In the genomic region with DNA sequence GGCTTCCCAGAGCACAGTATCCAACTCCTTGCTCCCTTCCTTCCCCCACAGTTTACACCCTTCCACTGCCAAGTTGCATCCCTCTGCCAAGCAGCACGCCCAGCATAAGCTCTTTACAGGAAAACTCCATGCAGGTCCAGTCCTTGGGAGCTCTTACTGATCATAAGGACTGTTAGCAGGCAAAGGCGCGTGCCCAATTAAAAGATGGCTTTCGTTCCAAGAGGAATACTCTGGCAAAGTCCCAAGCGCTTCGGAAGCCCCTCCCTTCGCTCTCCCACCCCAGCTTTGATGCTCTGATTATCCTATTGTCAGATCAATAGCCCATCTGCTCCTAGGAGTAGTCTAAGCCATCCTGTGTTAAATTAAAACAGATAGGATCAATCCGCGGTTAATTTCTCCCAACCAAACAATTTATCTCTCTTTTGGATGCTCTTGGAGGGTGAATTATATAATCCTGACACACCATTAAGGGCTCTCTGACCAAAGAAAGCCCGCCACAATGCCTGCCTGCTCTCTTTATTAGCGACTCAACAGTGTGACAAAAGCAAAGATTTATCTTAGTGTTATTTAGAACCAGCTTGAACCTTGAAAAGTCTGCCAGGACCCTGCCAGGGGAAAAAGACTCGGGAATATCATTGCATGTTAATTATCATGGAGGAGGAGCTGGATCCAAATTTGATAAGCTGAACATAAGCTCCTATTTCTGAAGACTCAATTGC, we compare ENCODE assay signal across 9 mouse cellular contexts.
DNase-seq lines count a peak whose midpoint lies in the region; ATAC-seq and TF ChIP-seq lines count a peak whose summit lies in the region.
"Had no signal": no experiment of that assay in that cellular context is flagged by ENCODE, and none has a peak within 500 bp of the region (broad histone marks: within the 10 kb centered on the region; RNA-seq: fewer than 3 reads in every experiment).

No protein-coding gene starts in this region.

- no peaks in the 10 kb centered on the region for H3K36me3 ChIP-seq in midbrain, embryonic 15.5 days (replicated peaks)
- H3K36me3 ChIP-seq in liver, postnatal 0 days (replicated peaks; ENCODE audit: insufficient read depth, low read length), result no peaks in the 10 kb centered on the region
- H3K36me3 ChIP-seq in kidney, embryonic 16.5 days (ENCODE audit: insufficient read depth, low read length), result no peaks in the 10 kb centered on the region

- 10% methylated on average over 12 of the region's 12 CpGs for WGBS in midbrain, embryonic 15.5 days
- WGBS in liver, postnatal 0 days (ENCODE audit: insufficient replicate concordance), result 75% methylated on average over 12 of the region's 12 CpGs
- WGBS in kidney, embryonic 16.5 days, result 73% methylated on average over 12 of the region's 12 CpGs
- 5% methylated on average over 12 of the region's 12 CpGs for WGBS in cerebellum, adult 2 months

- peak overlapping the region; percentile 8; the same call in 1 of the 2 replicates for H3K9ac ChIP-seq in midbrain, embryonic 15.5 days
- H3K9ac ChIP-seq in liver, postnatal 0 days (replicated peaks), result no peak overlapping the region
- no peak overlapping the region for H3K9ac ChIP-seq in kidney, embryonic 16.5 days (replicated peaks; ENCODE audit: low read length)

- H3K27ac ChIP-seq in layer of hippocampus, adult 2 months, result peak overlapping the region; percentile 64
- peak overlapping the region; percentile 31 for H3K27ac ChIP-seq in midbrain, embryonic 15.5 days
- H3K27ac ChIP-seq in liver, postnatal 0 days (ENCODE audit: low read depth), result no peak overlapping the region
- H3K27ac ChIP-seq in kidney, embryonic 16.5 days (ENCODE audit: low read length), result no peak overlapping the region
- H3K27ac ChIP-seq in cerebellum, adult 2 months (ENCODE audit: insufficient read depth, low read length), result no peak overlapping the region

- TF ChIP-seq POLR2A in cerebellum, adult 2 months (IDR thresholded peaks at IDR 0.05; ENCODE audit: borderline replicate concordance, insufficient read depth, low read length), result no peak

- peak overlapping the region; percentile 45 for H3K4me2 ChIP-seq in midbrain, embryonic 15.5 days
- no peak overlapping the region for H3K4me2 ChIP-seq in liver, postnatal 0 days (ENCODE audit: low read depth, low read length)
- H3K4me2 ChIP-seq in kidney, embryonic 16.5 days (replicated peaks; ENCODE audit: low read depth, low read length), result no peak overlapping the region

- TF ChIP-seq CTCF in layer of hippocampus, adult 2 months (conservative IDR thresholded peaks at IDR 0.05), result no peak
- no peak for TF ChIP-seq CTCF in liver, postnatal 0 days (IDR thresholded peaks at IDR 0.05; ENCODE audit: low read depth)
- no peak for TF ChIP-seq CTCF in cerebellum, adult 2 months (IDR thresholded peaks at IDR 0.05; ENCODE audit: borderline replicate concordance, insufficient read depth, low read depth, low read length)

- no peak for TF ChIP-seq EP300 in liver, postnatal 0 days (IDR thresholded peaks at IDR 0.05; ENCODE audit: low read depth)

- no peaks in the 10 kb centered on the region for H3K27me3 ChIP-seq in midbrain, embryonic 15.5 days (replicated peaks)
- H3K27me3 ChIP-seq in liver, postnatal 0 days (ENCODE audit: insufficient read depth, low read length), result no peaks in the 10 kb centered on the region
- H3K27me3 ChIP-seq in kidney, embryonic 16.5 days (ENCODE audit: insufficient read depth, low read length), result no peaks in the 10 kb centered on the region
- H3K27me3 ChIP-seq in cerebellum, adult 2 months (ENCODE audit: control insufficient read depth, insufficient read depth, low read length), result no peaks in the 10 kb centered on the region; the same call in 1 of the 2 replicates

- peak; percentile 79 for ATAC-seq in midbrain, embryonic 15.5 days (replicated peaks)
- no peak for ATAC-seq in liver, postnatal 0 days
- ATAC-seq in kidney, embryonic 16.5 days (ENCODE audit: low FRiP score, low TSS enrichment), result no peak

- H3K9me3 ChIP-seq in midbrain, embryonic 15.5 days, result no peaks in the 10 kb centered on the region
- H3K9me3 ChIP-seq in liver, postnatal 0 days (ENCODE audit: low read length), result no peaks in the 10 kb centered on the region
- no peaks in the 10 kb centered on the region for H3K9me3 ChIP-seq in kidney, embryonic 16.5 days (ENCODE audit: low read length)

- peak overlapping the region; percentile 43 for H3K4me3 ChIP-seq in layer of hippocampus, adult 2 months
- H3K4me3 ChIP-seq in midbrain, embryonic 15.5 days, result peak overlapping the region; percentile 17
- H3K4me3 ChIP-seq in liver, postnatal 0 days (ENCODE audit: low read depth, low read length), result no peak overlapping the region
- no peak overlapping the region for H3K4me3 ChIP-seq in kidney, embryonic 16.5 days (ENCODE audit: low read length)
- no peak overlapping the region for H3K4me3 ChIP-seq in cerebellum, adult 2 months (replicated peaks; ENCODE audit: insufficient read depth, low read depth, low read length)

- peaks cover 10% of the 10 kb centered on the region for H3K4me1 ChIP-seq in midbrain, embryonic 15.5 days
- no peaks in the 10 kb centered on the region for H3K4me1 ChIP-seq in liver, postnatal 0 days (ENCODE audit: insufficient read depth)
- no peaks in the 10 kb centered on the region for H3K4me1 ChIP-seq in kidney, embryonic 16.5 days (ENCODE audit: insufficient read depth, low read length)
- peaks cover 3% of the 10 kb centered on the region; the same call in 1 of the 2 replicates for H3K4me1 ChIP-seq in cerebellum, adult 2 months (ENCODE audit: control insufficient read depth, insufficient read depth, low read length)

- DNase-seq in urinary bladder, postnatal 14 days (ENCODE audit: low spot score), result peak; percentile 4
- DNase-seq in urinary bladder, postnatal 36 days (ENCODE audit: low spot score in 2 of 2), result no peak
- peak; percentile 36 to 41 for DNase-seq in layer of hippocampus, adult 2 months (ENCODE audit: low spot score in 2 of 2)
- DNase-seq in liver, postnatal 0 days, result no peak
- no peak for DNase-seq in spleen, postnatal 14 days (ENCODE audit: low spot score in 2 of 2)
- no peak for DNase-seq in cerebellum, adult 2 months
- DNase-seq: kidney, postnatal 14 days had no signal

Comparison
In these comparisons a context has a peak if more than half of its experiments do, and no peak if none do; other contexts are left out.
1. DNase-seq: peak in urinary bladder, postnatal 14 days (single experiment) and layer of hippocampus, adult 2 months (2 of 2); none in urinary bladder, postnatal 36 days (0 of 2), liver, postnatal 0 days (single experiment), spleen, postnatal 14 days (0 of 2) and cerebellum, adult 2 months (0 of 2).
2. H3K27ac ChIP-seq: peak in layer of hippocampus, adult 2 months (single experiment) and midbrain, embryonic 15.5 days (single experiment); none in liver, postnatal 0 days (single experiment), kidney, embryonic 16.5 days (single experiment) and cerebellum, adult 2 months (single experiment).
3. H3K4me3 ChIP-seq: peak in layer of hippocampus, adult 2 months (single experiment) and midbrain, embryonic 15.5 days (single experiment); none in liver, postnatal 0 days (single experiment), kidney, embryonic 16.5 days (single experiment) and cerebellum, adult 2 months (single experiment).